Mouse (Mus musculus) thymus, postnatal 0 days (tissue): ENCODE data around the gene Msantd2. TPM values are rescaled to one million over a fixed set of nuclear protein-coding genes. Genes with fewer than 3 reads are reported as not detected.

Experiments used
- DNase-seq: peaks from one replicate; pipeline ENCODE4 v3.0.0-alpha.2; 2015; ENCODE audit warnings: low spot score
- polyA plus RNA-seq: library from polyadenylated mRNA; unstranded; fragments of >200 nt; fragmentation: Nextera tagmentation; extraction: Ambion mirVana; gene quantifications from 2 replicates; pipeline ENCODE4 v1.2.1, GENCODE M21; 2015

Gene Msantd2
- polyA plus RNA-seq, 1 experiment from 2014 or later: 16.7 TPM

- no peak for DNase-seq
These were observed 78.9 kb downstream of the Msantd2 start for GRCm38 (mm10) chr9:37567892-37568604.

GRCm38 (mm10) chr9:37568605-37569214 is 79.6 kb downstream of the Msantd2 start:
- DNase-seq: no peak

- DNase-seq: no peak
These were observed 80.2 kb downstream of the Msantd2 start for GRCm38 (mm10) chr9:37569231-37569835.

GRCm38 (mm10) chr9:37572204-37572876 is 83.2 kb downstream of the Msantd2 start:
- DNase-seq: no peak

Other genes with a start within 250 kb of the Msantd2 start
- 24.0 and 28.8 TPM in 2 replicates for gene Slc37a2, start 233.6 kb upstream of the Msantd2 start, polyA plus RNA-seq
- gene Ccdc15, start 140.9 kb upstream of the Msantd2 start, polyA plus RNA-seq: 11.2 and 14.6 TPM in 2 replicates
- 0.10 TPM in 1 of 2 replicates, not detected in the other for gene Hepacam, start 122.0 kb upstream of the Msantd2 start, polyA plus RNA-seq
- 2.5 and 3.4 TPM in 2 replicates for gene Robo4, start 87.4 kb upstream of the Msantd2 start, polyA plus RNA-seq
- 0.14 and 0.23 TPM in 2 replicates for gene Robo3, start 56.1 kb upstream of the Msantd2 start, polyA plus RNA-seq
- 17.2 and 18.1 TPM in 2 replicates for gene Esam, start 38.8 kb downstream of the Msantd2 start, polyA plus RNA-seq
- gene Vsig2, start 49.9 kb downstream of the Msantd2 start, polyA plus RNA-seq: 0.95 and 1.1 TPM in 2 replicates
- gene Nrgn, start 63.6 kb downstream of the Msantd2 start, polyA plus RNA-seq: 6.8 and 8.4 TPM in 2 replicates
- gene Siae, start 66.4 kb downstream of the Msantd2 start, polyA plus RNA-seq: 10.7 and 11.2 TPM in 2 replicates
- 2.8 and 4.3 TPM in 2 replicates for gene Spa17, start 124.4 kb downstream of the Msantd2 start, polyA plus RNA-seq
- 111 and 115 TPM in 2 replicates for gene Tbrg1, start 168.0 kb downstream of the Msantd2 start, polyA plus RNA-seq
- gene Panx3, start 179.9 kb downstream of the Msantd2 start, polyA plus RNA-seq: not detected in 2 replicates
- not detected in 2 replicates for gene Olfr160, start 226.9 kb downstream of the Msantd2 start, polyA plus RNA-seq